Mouse (Mus musculus): Measurements from ENCODE around the gene Pcyt1a.

GRCm38 (mm10) chr16:32463426-32463825 is 32.7 kb downstream of the Pcyt1a start:
- TF ChIP-seq POLR2A (IDR thresholded peaks at IDR 0.05; ENCODE audit: insufficient read depth, low read depth, low read length) = no peak
- TF ChIP-seq CTCF (IDR thresholded peaks at IDR 0.05; ENCODE audit: insufficient read depth, low read depth, low read length) = no peak

Data from olfactory bulb, adult 2 months (tissue).